Mouse (Mus musculus) inflammation-experienced regulatory T-cells, adult 6 months (primary cell): ENCODE results near the gene Pdpn. TPM values are rescaled to one million over a fixed set of nuclear protein-coding genes. Genes with fewer than 3 reads are reported as not detected.

ENCODE experiments used
- ATAC-seq: one replicate; pipeline ENCODE4 v1.8.0; 2017
- polyA plus RNA-seq, 3 experiments: library from polyadenylated mRNA; unstranded; fragments of 100-300 nt; shearing (Covaris generic); gene quantifications; one replicate each; pipeline ENCODE4 v1.2.1; 2017

The Pdpn gene
- polyA plus RNA-seq, 3 experiments from 2014 or later = 0.49 TPM; not detected in 2

DNA sequence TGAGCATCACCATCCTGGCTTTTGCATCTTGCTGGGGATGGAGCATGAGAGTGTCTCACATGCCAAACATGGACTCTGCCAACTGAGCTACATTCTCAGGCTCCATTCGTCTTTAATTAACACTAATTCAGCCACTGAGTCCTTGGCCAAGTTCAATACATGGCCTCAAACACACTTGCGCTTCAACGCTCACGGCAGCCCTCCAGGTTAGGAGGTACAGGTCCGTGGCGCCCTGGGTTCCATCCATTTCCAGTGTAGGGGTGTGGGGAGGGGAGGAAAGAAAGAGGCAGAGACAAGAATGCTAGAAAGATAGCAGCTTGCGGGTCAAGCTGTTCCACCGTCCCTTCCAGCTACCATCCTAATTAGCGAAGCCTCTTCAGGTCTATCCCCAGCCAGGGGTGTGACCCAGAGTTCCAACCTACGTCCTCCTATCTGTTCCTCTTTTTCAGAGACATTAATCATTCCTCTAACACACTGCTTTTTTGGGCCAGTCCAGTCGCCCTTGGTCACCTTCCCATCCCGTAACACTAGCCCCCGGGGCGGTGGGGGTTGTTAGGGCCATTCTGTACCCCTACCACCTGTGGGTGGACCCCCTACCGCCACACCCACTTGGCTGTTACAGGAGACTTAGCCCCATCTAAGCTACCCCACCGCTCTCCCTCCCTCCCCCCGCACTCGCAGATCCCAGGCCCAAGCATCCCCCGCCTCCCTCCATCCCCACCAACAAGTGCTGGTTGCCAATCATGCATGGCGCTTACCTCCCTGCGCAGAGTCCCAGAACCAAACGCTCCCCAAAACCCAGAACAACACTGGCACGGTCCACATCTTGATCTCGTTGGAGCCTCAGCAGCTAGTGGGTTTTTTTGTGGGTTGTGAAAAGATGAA, 691 bp downstream of the Pdpn start:
- no peak for ATAC-seq

DNA sequence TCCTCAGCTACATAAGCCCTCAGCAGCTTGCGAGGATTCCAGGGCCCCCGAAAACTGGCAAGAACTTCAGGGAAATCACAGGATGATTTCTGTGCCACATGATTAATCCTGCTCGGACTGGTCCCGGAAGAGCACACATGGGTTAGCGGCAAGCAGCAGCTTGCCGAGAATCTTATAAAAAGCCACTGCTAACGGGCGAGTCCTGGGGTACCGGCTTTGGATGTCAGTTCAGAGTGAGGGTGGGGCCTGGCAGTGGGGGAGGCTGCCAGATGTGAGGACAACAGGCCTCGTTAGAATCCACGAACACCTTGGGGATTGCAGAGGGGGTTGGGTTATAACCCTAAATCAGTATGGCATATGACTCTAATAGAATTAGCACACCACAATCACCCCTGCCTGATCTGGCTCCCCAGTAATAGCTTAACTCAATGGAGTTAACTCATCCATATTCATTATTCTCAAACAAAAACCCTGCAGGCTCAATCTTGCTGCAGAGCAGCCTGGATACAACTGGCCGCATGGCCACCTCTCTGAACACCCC, 2.3 kb downstream of the Pdpn start:
- no peak for ATAC-seq

DNA sequence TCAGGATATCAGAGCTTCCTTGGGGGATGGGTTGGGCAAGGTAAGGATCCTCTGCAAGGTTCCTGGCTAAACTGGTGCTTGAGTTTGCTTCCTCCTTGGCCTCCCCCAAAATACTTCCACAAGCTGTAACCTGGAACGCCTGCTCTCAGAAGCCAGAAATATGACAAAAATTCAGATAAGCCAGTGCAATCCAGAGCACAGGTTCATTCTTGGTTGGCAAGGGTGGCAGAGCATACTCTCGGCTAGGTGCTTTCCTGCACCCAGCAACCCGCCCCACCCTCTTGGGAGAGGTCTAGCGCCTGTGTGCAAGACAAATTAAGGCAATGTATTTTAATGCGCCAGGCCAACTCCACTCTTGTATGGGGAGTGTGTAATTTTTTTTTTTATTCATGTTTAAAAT, 3.2 kb downstream of the Pdpn start:
- no peak for ATAC-seq

DNA sequence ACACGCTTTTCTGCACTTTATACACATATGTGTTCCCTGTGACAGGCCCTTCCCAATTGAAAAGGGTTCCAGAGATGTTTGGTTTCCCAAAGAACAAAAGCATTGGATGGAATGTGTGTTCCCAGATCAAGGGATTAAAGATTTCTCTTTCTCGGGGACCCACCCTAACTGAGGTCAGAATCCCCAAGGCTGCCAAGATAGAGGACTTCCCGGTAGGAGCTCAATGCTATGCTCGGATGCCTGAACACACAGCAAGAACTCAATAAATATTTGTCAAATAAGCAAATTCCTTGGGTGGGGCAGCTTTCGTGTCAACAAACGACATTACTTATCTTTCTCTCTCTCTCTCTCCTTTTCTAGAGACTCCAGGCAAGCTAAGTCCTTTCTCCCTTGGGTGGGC, 5.0 kb downstream of the Pdpn start:
- no peak for ATAC-seq

DNA sequence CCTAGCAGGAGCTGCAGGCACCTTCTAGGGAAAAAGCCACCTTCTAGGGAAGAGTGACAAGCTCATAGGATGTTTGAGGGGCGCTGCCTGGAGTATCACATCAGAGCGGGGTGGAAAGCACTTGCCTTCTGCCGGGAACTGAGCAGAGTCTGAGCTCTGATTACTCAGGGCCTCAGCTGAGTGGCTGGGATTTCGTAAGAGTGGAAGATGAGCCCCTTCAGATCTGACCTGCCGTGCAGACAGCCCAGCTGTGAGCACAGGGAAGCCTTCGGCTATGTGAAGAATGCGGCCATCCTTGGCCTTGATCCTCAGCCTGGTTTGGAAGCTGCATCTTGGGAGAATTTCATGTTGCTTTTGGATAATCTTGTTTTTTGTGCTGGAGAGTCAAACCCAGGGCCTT, 10.5 kb downstream of the Pdpn start:
- no peak for ATAC-seq

DNA sequence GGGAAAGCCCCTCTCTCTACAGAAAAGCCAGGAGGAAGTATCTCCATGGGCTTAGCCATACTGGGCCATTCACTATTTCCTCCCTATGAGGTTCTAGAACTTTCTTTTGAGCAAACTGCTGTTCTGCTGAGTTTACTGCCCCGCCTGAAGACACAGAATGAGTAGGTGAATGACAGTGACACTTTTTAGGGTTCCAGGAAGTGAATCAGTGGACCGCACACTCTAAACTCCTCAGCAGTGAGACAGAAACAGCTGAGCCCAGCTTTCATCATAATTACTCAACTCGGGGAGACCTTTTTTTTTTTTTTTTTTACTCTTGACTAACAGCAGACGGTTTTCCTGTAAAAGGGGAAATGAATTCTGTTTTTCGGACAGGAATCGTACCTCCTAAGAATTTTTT, 10.9 kb downstream of the Pdpn start:
- ATAC-seq = no peak

DNA sequence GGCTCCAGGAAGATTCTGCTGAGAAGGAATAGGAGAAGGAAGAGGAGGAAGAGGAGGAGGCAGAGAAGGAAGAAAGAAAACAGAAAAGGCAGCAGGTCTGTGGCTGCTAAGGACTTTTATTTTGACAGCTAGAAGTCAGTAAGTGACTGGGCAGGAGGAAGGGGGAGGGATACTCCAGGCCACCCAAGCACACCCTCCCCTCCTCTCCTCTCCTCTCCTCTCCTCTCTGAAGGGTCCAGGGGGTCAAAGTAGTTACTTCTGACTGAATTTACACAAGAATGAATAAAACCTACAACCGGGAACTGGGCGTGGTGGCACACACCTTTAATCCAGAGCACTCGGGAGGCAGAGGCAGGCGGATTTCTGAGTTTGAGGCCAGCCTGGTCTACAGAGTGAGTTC, 12.3 kb downstream of the Pdpn start:
- no peak for ATAC-seq

DNA sequence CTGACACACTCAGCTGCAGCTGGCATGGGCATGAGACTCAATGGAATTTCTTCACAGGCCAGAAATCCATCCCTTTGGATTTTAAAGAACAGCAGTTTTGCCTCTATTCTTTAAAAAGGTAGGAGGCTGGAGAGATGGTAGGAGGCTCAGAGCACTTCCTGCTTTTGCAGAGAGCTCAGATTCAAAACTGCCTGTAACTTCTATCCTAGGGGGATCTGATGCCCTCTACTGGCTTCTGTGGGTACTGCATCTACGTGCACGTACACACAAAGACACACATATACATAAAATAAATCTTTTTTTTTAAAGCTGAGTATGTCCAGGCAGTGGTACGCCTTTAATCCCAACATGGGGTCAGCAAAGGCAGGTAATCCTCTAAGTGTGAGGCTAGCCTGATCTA, 19.2 kb downstream of the Pdpn start:
- no peak for ATAC-seq

DNA sequence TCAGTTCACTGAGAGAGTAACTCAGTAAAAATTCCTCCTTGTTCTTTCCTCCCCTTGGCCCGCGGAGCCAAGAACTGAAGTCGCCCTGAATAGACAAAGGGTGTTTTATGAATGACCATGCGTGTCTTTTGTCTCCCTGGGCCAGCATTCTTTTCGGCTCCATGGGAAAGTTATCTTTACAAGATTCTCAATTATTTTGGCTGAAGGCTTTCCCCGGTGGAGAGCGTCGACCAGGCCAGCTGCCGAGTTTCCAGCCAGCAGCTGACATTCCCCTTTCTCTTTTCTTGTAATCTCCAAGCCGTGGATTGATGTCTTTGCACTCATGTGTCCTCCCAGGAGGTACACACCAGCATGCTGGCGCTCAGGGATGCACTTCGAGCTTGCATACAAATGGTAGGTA, 19.7 kb downstream of the Pdpn start:
- ATAC-seq = no peak

DNA sequence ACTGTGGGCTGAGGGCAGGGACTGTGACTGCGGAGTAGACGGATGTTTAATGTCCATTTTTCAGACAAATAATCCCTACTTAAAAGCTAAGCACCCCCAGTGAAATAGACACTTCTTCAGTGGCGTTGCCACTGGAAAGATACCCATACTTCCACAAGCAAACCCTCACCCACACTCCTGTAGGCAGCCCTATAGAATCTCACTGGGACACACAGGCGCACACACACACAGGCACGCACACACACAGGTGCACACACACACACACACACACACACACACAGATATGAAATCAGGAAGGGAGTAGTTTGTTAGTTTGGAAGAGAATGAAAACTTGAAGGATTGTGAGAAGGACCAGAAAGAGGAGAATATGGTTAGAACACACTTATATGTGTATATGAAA, 20.3 kb downstream of the Pdpn start:
- no peak for ATAC-seq

DNA sequence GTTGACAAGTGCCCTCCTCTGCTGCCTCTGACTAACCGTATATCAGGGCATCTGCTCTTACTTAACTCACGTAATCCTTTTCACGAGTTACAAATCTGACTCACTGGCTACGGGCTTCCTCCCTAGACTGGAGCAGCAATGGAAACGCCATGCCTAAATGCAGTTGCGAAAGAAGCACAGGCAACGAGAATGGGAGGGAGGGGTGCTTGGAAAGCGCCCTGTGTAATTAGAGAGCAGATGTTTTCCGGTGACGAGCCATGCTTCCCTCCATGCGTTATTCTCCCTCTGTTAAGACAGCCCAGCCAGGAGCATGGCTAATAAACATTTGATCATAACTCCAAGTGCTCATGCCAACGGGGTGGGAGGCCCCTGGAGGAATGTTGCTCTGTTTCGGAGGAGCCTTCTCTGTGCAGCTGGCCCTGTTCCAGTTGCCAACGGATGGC, 20.9 kb downstream of the Pdpn start:
- ATAC-seq = no peak

DNA sequence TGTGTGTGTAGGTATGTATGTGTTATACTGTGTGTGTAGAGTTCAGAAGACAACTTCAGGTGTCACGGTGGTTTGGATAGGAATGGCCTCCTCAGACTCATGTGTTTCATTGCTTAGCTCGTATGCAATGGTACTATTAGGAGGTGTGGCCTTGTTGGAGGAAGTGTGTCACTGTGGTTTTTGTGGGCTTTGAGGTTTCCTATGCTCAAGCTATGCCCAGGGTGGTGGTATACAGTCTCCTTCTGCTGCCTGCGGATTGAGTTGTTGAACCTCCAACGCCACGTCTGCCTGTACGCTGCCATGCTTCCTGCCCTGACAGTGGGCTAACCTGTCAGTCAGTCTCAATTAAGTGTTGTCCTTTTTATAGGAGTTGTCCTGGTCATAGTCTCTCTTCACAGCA, 22.0 kb downstream of the Pdpn start:
- ATAC-seq = no peak

DNA sequence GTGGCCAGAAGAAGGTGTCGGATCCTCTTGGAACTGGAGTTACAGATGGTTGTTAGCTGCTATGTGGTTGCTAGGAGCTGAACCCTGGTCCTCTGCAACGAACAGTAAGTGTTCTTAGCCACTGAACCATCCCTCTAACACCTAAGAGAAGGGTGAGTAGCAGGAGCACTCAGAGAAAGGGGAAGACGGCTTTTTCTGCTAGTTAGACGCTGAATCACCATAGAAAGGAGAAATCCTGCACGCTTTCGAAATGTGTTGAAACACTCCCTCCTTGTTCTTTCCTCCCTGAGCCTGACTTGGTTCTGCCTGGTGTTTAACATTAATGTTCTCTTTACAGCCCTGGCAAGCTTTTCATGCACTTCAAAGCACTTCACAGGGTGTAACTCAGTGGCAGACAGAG, 27.8 kb downstream of the Pdpn start:
- ATAC-seq = no peak

DNA sequence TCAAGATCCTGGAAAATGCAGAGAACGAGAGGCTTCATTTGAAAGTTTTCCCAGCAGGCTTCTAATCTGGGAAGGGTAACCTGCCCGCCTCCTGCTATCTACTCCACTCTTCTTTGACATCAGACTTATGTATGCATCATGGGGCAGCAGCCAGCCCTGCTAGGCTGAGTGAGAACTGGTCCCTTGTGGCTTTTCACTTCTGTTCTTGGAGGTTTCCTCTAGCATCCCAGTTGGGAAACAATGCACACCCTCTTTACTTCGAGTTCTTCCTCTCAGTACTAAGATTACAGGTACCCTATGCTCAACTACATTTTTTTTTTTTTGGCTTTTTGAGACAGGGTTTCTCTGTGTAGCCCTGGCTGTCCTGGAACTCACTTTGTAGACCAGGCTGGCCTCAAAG, 28.5 kb downstream of the Pdpn start:
- ATAC-seq = no peak

DNA sequence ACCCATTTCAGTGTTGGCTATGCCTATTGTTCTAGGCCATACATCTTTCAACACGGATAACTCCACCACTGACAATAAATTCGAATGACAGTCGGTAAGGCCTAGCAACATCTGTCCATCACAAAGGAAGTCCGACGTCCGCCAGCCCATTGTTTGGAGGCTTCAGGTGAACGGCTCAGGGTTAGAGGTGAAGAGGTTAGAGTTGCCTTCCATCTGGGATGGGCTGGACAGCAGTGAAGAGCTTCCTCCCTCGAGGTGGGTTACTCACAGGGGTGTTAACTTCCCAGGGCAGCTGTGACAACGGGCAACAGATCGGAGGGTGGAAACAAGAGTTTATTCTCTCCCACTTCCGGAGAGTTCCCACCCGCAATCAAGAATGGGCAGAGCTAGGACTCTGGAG, 36.7 kb downstream of the Pdpn start:
- ATAC-seq = no peak

DNA sequence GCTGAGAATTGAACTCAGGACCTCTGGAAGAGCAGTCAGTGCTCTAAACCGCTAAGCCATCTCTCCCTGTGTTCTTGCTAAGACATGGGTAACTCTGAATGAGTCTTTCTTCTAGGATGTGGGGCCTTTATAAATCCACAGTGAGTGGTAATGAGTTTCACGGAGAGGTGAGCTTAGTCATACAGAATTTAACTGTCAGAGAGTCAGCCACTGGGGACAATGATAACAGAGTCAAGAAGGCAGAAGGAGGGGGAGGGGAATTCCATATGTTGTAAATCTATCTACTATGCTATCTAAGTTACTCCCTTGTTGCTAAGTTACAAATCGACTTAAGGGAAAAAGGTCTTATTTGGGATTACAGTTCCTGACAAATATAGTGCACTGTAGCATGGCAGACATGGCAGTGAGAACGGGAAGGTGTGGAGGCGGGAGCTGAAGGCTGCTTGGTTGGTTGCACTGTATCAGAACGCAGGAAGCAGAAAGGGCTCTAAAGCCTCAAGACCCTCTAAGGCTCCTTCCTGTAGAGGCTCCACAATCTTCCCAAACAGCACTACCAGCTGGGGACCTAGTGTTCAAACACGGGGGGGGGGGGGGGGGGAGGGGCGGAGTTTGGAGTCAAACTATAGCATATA, 39.5 kb downstream of the Pdpn start:
- ATAC-seq = no peak

DNA sequence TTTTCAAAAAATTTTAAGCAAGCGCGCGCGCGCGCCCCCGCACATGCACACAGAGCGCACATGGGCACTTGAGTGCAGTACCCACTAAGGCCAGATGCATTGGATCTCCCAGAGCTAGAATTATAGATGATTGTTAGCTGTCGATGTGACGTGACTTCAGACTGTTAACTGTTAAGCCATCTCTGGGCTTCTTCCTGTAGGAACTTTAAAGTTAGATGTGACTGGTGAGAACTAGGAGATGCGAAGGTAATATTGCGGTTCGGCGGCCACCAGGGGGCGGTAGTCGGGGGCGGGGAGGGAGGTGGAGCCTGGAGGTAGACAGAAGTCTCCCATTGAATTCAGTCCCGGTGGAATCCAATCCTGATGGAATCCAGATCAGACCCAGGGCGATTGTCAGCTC, 40.8 kb downstream of the Pdpn start:
- ATAC-seq = no peak

DNA sequence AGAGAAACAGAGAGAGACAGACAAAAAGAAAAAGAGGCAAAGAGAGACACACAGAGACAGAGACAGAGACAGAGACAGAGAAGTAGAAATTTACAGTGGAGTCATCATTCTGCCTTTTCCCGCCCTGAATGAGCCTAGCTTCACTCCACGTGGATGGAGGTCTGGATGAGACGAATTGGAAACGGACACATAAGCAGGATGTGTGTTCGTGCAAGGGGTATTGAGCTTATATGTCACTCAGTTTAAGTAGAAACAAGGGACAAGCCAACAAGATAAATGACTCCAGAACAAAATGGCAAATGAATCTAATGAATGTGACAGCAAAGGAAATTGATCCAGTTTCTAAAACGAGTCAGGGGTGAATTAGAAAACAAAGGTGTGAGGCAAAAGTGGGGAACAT, 41.4 kb downstream of the Pdpn start:
- ATAC-seq = no peak

DNA sequence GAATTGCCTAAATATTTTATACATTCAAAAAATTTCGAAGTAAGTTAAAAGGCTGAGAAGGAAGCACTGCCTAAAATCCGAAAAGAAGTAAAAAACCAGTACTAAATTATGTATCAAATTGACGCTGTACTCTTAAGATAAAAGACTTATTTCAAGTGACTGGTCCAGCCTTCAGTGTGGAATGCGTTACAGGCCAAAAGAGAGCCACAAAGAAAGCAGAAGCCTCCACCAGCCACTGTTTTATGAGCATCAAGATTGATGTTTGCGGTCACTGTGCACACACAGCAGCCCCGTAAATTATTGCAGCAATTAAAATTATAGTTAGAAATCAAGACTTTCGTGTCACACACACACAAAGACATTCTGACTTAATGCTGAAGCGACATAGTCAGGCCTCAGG, 43.8 kb downstream of the Pdpn start:
- no peak for ATAC-seq

DNA sequence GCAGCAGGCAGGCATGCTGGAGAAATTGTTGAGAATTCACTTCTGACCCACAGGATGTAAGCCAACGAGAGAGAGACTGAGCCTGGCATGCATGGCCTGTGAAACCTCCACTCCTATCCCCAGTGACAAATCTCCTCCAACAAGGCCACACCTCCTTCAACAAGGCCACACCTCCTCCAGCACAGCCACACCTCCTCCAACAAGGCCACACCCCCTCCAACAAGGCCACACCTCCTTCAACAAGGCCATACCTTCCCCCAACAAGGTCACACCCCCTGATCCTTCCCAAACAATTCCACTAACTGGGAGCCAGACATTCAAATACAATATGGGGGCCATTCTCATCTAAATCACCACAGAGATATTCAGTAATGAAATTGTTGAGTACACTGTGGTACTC, 46.0 kb downstream of the Pdpn start:
- no peak for ATAC-seq

DNA sequence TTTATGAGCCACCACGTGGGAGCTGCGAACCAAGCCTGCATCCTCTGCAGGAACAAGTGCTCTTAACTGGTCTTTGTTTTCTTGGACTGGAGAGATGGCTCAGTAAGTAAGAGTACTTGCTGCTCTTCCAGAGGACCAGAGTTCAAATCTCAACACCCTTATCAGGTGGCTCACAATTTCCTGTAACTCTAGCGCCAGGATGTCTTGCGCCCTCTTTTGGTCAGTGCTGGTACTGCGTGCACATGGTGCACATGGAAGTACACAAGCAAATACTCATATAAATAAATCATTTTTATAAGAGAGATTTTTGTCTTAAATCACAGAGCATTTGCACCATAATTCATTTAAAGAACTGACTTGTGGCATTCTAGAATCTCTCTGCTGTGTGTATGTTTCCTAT, 51.3 kb downstream of the Pdpn start:
- no peak for ATAC-seq

DNA sequence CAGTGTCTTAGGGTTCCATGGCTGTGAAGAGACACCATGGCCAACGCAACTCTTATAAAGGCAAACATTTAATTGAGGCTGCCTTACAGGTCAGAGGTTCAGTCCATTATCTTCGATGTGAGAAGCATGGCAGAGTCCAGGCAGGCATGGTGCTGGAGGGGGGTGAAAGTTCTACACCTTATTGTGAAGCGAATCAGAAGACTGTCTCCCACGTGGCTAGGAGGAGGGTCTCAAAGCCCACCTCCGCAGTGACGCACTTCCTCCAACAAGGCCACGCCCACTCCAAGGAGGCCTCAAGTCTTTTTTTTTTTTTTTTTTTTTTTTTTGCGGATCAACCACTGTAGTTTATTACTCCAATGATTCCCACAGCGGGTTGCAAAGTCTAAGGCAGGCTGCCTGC, 58.1 kb downstream of the Pdpn start:
- no peak for ATAC-seq

DNA sequence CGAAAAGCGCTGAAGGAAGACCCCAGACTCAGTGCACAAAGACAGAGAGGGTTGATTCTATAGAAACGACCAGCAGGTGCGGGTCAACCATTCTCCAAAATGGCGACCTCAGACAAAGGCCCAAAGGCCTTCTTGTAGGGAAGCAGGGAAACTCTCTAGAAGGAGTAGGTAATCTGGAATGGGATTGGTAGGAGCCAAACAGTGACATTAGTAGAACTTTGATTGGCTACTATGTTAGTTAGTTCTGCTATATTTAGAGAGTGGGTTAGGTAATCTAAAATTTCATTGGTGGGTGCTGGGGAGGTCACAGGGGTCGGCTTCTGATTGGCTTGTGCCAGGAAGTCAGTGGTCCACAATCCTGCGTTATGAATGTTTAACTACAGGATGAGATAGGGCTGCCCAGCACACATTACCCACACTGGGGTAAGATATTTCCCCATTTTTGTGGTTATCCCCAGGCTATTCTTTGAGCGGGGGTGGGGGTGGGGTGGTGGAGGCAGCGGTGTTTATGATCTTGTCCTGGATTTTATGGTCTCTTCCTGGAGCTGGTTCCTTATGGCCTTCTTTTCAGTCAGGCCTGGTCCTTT, 59.7 kb downstream of the Pdpn start:
- ATAC-seq = no peak

DNA sequence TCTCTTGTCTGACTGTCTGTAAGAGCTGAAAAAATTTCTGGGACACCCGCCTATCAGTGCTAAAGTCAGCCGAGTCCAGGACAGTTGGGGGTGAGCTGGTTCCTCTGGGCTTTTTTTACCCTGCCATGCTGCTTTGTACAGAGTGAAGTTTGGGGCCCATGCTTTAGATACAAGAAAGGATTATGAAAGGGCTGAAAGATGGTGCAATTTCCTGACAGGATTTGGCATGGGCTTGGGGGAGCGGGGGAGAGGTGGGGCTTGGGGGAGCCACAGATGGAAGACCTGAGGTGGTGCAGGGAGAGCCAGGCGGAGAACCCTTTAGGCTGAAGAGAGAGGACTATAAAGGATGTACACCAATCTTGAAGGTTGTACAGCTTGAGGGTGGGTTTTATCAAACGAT, 60.2 kb downstream of the Pdpn start:
- ATAC-seq = no peak
